Mouse (Mus musculus): ENCODE measurements around the gene Gpalpp1. TPM values are rescaled to one million over a fixed set of nuclear protein-coding genes. Genes with fewer than 3 reads are reported as not detected.

Gene Gpalpp1
- polyA plus RNA-seq, 1 experiment from 2014 or later = 9.5 TPM

DNA sequence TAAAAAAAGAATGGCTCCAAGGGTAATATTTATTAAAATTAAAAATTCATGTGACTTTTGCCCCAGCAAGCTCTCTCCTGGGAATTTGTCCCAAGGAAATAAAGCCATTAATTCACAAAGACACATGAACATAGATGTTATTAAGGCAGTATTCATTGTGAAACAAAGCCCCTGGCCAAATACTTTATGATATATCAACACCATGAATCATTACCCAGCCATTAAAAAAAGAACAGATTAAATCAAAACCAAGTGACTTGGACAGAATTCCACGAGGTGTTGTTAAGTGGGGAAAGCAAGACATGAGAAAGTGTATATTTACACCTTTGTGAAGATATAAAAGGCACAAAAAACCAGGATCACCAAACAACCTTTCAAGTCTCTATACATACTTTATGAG is 43.3 kb downstream of the Gpalpp1 start:
- 73% methylated on average over 1 of the region's 1 CpGs for WGBS

DNA sequence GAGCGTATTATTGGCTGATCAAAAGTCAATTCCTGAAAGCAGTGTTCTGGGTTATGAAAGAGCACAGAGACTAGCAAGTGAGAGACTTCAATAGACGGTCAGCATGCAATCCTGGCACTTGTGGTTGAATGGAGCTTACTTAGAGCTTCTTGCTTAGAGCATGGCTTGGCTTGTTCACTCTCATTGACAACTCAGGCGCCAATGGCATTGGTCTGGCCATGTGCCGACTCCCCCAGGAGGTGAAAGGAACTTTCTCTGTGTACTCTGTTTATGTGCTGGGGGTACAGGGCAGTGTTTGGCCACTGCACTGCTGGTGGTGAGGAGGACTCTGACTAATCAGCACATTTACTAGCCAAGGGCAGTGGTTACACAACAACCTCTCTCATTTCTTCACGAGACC is 51.1 kb downstream of the Gpalpp1 start:
- ATAC-seq (ENCODE audit: extremely low read depth, insufficient number of reproducible peaks, low FRiP score, low TSS enrichment) = no peak
- Histone ChIP-seq H3K4me3 (no peak overlapping the region), H3K4me1 (peaks cover 3% of the 10 kb centered on the region), H3K4me2 (no peak overlapping the region), H3K9me3 (no peaks in the 10 kb centered on the region), H3K9ac (no peak overlapping the region), H3K36me3 (no peaks in the 10 kb centered on the region), H3K27ac (replicated peaks) (no peak overlapping the region), H3K27me3 (replicated peaks) (no peaks in the 10 kb centered on the region)
- 70% methylated on average over 5 of the region's 5 CpGs for WGBS

More for the DNA sequence above, 43.3 kb downstream of the Gpalpp1 start:
- no peak overlapping the region for H3K4me2 ChIP-seq
- no peak for ATAC-seq (ENCODE audit: extremely low read depth, insufficient number of reproducible peaks, low FRiP score, low TSS enrichment)
- no peaks in the 10 kb centered on the region for H3K9me3 ChIP-seq
- no peak overlapping the region for H3K4me3 ChIP-seq
- H3K36me3 ChIP-seq = no peaks in the 10 kb centered on the region
- no peak overlapping the region for H3K9ac ChIP-seq
- H3K27me3 ChIP-seq (replicated peaks) = no peaks in the 10 kb centered on the region
- H3K4me1 ChIP-seq = no peaks in the 10 kb centered on the region
- no peak overlapping the region for H3K27ac ChIP-seq (replicated peaks)

DNA sequence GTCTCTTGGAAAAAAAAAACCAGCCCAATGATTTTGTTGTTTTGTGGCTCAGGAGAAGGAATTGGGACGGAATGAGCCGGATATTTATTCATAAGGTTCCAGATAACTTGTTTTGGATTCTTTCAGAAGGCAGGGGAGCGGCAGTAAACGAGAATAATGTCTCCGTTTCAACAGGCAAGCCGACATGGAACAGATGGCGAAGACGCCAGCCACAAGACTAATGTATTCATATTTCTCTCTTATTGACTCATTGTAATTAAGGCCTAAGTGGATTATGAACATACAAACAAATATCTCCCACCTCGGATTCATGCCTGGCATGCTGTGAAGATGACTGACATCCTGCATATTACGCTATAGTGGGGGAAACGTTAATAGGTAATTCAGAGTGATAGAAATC is 56.8 kb downstream of the Gpalpp1 start:
- peak overlapping the region; percentile 2; the same call in 1 of the 2 replicates for H3K27ac ChIP-seq (replicated peaks)
- ATAC-seq (ENCODE audit: extremely low read depth, insufficient number of reproducible peaks, low FRiP score, low TSS enrichment) = no peak
- H3K36me3 ChIP-seq = no peaks in the 10 kb centered on the region
- no peak overlapping the region for H3K4me3 ChIP-seq
- WGBS = 75% methylated on average over 11 of the region's 11 CpGs
- peaks cover 10% of the 10 kb centered on the region for H3K4me1 ChIP-seq
- H3K9ac ChIP-seq = no peak overlapping the region
- H3K27me3 ChIP-seq (replicated peaks) = no peaks in the 10 kb centered on the region
- H3K4me2 ChIP-seq = 0 out of 2 replicates have a peak overlapping the region, but pooled peaks have one; percentile 48
- no peaks in the 10 kb centered on the region for H3K9me3 ChIP-seq

DNA sequence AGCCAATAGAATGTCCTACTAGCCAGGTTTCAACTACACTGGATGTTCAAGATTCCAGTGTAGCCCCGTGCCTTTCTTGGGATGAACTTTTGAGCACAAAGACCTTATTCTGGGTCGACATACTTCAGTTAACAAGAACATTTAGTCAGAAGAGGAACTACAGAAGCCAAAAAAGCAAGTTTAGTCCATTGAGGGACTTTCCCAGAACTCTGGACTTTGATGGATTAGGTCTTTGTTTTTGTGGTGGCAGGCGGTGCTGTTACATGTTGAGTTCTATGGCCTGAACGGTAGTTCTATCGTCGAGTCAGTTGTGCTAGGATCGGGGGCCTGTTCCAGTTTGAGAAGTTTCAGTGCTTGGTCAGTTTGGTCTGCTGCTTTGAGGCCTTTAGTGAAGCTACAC is 58.6 kb downstream of the Gpalpp1 start:
- Histone ChIP-seq H3K9me3 (no peaks in the 10 kb centered on the region), H3K27ac (replicated peaks) (no peak overlapping the region), H3K9ac (no peak overlapping the region), H3K36me3 (no peaks in the 10 kb centered on the region), H3K4me2 (no peak overlapping the region), H3K4me3 (no peak overlapping the region), H3K4me1 (peaks cover 10% of the 10 kb centered on the region), H3K27me3 (replicated peaks) (no peaks in the 10 kb centered on the region)
- no peak for ATAC-seq (ENCODE audit: extremely low read depth, insufficient number of reproducible peaks, low FRiP score, low TSS enrichment)
- 77% methylated on average over 7 of the region's 7 CpGs for WGBS

DNA sequence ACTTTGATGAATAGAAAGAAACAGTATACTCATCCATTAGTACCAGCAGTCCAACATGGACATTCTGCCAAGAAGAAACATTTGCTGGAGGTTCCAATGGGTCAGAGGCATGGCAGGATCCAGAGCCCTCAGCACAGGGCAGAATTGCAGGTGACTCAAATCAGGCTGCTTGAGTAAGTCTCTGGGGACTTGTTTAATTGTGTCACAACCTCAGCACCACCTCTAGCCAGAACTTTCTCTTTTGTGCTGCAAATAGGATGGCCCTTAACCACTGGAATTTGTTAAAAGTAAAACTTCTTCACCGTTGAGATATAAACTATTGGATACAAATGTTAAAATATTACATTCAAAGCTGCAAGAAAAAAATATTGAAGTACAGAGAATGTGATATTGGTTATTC is 64.8 kb downstream of the Gpalpp1 start:
- no peak overlapping the region for H3K9ac ChIP-seq
- WGBS = 47% methylated on average over 1 of the region's 1 CpGs
- H3K27me3 ChIP-seq (replicated peaks) = no peaks in the 10 kb centered on the region
- H3K4me3 ChIP-seq = no peak overlapping the region
- no peak for ATAC-seq (ENCODE audit: extremely low read depth, insufficient number of reproducible peaks, low FRiP score, low TSS enrichment)
- no peak overlapping the region for H3K4me2 ChIP-seq
- H3K36me3 ChIP-seq = no peaks in the 10 kb centered on the region
- no peaks in the 10 kb centered on the region for H3K4me1 ChIP-seq
- H3K27ac ChIP-seq (replicated peaks) = no peak overlapping the region
- no peaks in the 10 kb centered on the region for H3K9me3 ChIP-seq

DNA sequence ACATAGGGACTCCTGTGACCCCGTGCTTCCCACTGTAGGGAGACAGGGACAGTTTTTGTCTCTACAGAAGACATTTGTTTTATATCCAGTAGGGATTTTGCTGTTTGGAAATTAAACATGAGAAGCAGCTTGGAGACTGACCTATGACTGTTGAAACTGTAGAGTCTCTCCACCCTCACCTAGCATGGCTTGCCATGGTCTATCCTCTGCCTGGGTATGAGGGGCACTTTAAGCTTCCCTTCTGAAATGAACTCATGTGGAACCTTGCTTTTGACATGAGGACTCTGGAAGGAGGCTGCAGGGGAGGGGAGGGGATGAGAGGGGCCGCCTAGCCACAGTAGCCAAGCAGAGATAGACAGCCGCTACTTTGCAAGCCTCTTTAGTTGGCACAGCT is 66.4 kb downstream of the Gpalpp1 start:
- Histone ChIP-seq H3K9me3 (no peaks in the 10 kb centered on the region), H3K4me1 (no peaks in the 10 kb centered on the region), H3K27me3 (replicated peaks) (no peaks in the 10 kb centered on the region), H3K9ac (no peak overlapping the region), H3K27ac (replicated peaks) (no peak overlapping the region), H3K36me3 (no peaks in the 10 kb centered on the region), H3K4me3 (no peak overlapping the region), H3K4me2 (no peak overlapping the region)
- WGBS = 45% methylated on average over 3 of the region's 3 CpGs
- no peak for ATAC-seq (ENCODE audit: extremely low read depth, insufficient number of reproducible peaks, low FRiP score, low TSS enrichment)

DNA sequence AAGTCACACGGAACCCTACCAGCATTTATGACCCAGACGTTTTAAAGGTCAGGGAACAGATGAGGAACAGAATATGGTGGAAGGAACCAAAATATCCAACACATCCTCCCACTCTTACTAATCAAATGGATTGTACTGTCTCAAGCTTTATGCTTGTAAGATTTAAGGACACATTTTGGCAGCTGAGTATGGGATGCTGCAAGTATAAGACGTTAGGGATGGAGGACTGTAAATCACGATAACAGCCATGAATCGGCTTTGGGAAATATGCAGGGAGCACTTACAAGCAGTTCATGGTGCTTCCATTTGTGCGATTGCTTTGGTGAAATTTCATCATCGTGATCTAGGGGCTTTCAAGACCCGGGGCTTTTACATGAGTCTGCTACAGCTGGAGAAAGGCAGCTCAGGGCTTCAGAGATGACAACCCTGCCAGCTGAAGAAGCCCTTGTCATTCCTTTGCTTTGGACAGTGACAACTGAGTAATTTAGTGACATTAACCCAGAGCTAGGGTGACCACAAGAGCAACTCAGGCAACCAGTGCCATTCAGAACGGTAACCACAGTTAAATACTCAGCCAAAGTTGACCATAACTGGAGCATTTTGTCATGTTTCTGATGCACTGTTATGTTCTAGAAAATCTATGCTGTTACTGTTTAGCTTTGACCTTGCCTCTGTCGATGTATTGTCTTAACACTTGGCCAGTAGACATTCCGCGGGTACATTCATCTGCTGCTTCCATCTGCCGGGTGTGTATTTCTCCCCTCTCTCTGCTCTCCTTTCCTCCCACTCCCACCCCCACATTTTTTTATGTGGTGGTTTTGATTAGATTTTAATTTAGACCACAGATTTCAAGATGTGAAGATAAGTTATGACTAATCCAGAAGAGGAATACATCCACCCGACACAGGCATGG is 67.1 kb downstream of the Gpalpp1 start:
- Histone ChIP-seq H3K4me1 (no peaks in the 10 kb centered on the region), H3K9me3 (no peaks in the 10 kb centered on the region), H3K27ac (replicated peaks) (no peak overlapping the region), H3K27me3 (replicated peaks) (no peaks in the 10 kb centered on the region), H3K36me3 (no peaks in the 10 kb centered on the region), H3K4me2 (no peak overlapping the region), H3K9ac (no peak overlapping the region), H3K4me3 (no peak overlapping the region)
- no peak for ATAC-seq (ENCODE audit: extremely low read depth, insufficient number of reproducible peaks, low FRiP score, low TSS enrichment)
- 75% methylated on average over 14 of the region's 14 CpGs for WGBS

Other genes starting within 250 kb of the Gpalpp1 start
- 0.18 and 0.25 TPM in 2 replicates for gene Kctd4, start 155.8 kb downstream of the Gpalpp1 start, polyA plus RNA-seq (2015; fragmentation: Nextera tagmentation; extraction: Ambion mirVana)
- 26.9 and 27.1 TPM in 2 replicates for gene Gtf2f2, start 99.9 kb downstream of the Gpalpp1 start, polyA plus RNA-seq (2015; fragmentation: Nextera tagmentation; extraction: Ambion mirVana)
- 9.7 and 10.5 TPM in 2 replicates for gene Nufip1, start 131 bp upstream of the Gpalpp1 start, polyA plus RNA-seq (2015; fragmentation: Nextera tagmentation; extraction: Ambion mirVana)

Measured in heart, embryonic 13.5 days (tissue).